Mouse (Mus musculus) left cerebral cortex, adult 8-10 months (tissue): ENCODE measurements around the gene Rtn4. TPM values are rescaled to one million over a fixed set of nuclear protein-coding genes. Genes with fewer than 3 reads are reported as not detected.
A peak's percentile ranks its signal among the peaks of the same experiment; 100 is the strongest.
"Not testable (repeated sequence)": the region's sequence is repeated elsewhere in the genome, so short reads cannot be mapped to it uniquely, and the experiment has no call there.

Source experiments
- DNase-seq, 2 experiments: peaks; one replicate each; pipeline ENCODE4 v3.0.0; 2022; ENCODE audit warnings: low spot score in 2 of 2
- total RNA-seq, 4 experiments: library from RNA; stranded (reverse); gene quantifications; 2 replicates each; pipeline ENCODE4 v1.2.4; 2022

Gene Rtn4
- 100 to 1,000 TPM; 641 to 748 (median 678) TPM for total RNA-seq

- DNase-seq: peak; percentile 91 to 98
These were observed at the start of gene Rtn4 for GRCm38 (mm10) chr11:29692683-29693272. Gene Rtn4 (plus strand): TSS chr11:29692947.

GRCm38 (mm10) chr11:29644421-29644820, 48.3 kb upstream of the Rtn4 start:
- no peak for DNase-seq

GRCm38 (mm10) chr11:29645411-29646066, 47.2 kb upstream of the Rtn4 start:
- no peak for DNase-seq

GRCm38 (mm10) chr11:29647568-29648319, 45.0 kb upstream of the Rtn4 start:
- DNase-seq: no peak

- DNase-seq: not testable (repeated sequence)
These were observed 37.4 kb upstream of the Rtn4 start for GRCm38 (mm10) chr11:29655381-29655780.

GRCm38 (mm10) chr11:29660740-29661139, 32.0 kb upstream of the Rtn4 start:
- DNase-seq: no peak

- no peak for DNase-seq
These were observed 25.1 kb upstream of the Rtn4 start for GRCm38 (mm10) chr11:29667634-29668033.

GRCm38 (mm10) chr11:29669706-29670105, 23.0 kb upstream of the Rtn4 start:
- no peak for DNase-seq

GRCm38 (mm10) chr11:29673359-29673758, 19.4 kb upstream of the Rtn4 start:
- DNase-seq: peak in 1 of 2 experiments; percentile 25

- DNase-seq: no peak
These were observed 16.0 kb upstream of the Rtn4 start for GRCm38 (mm10) chr11:29676718-29677117.

- DNase-seq: no peak
These were observed 12.8 kb upstream of the Rtn4 start for GRCm38 (mm10) chr11:29679942-29680341.

- DNase-seq: peak in 1 of 2 experiments; percentile 22
These were observed 12.0 kb upstream of the Rtn4 start for GRCm38 (mm10) chr11:29680771-29681170.

- DNase-seq: no peak
These were observed 8.5 kb upstream of the Rtn4 start for GRCm38 (mm10) chr11:29684272-29684671.

- no peak for DNase-seq
These were observed 6.6 kb upstream of the Rtn4 start for GRCm38 (mm10) chr11:29686176-29686575.

GRCm38 (mm10) chr11:29691556-29691955, 1.2 kb upstream of the Rtn4 start:
- no peak for DNase-seq

GRCm38 (mm10) chr11:29692111-29692682, 550 bp upstream of the Rtn4 start:
- peak in 1 of 2 experiments; percentile 38 for DNase-seq

- DNase-seq: peak; percentile 80 to 85
These were observed 1.0 kb downstream of the Rtn4 start for GRCm38 (mm10) chr11:29693576-29694410.

GRCm38 (mm10) chr11:29694754-29695153, 2.0 kb downstream of the Rtn4 start:
- no peak for DNase-seq

- no peak for DNase-seq
These were observed 10.0 kb downstream of the Rtn4 start for GRCm38 (mm10) chr11:29702721-29703120.

- DNase-seq: no peak
These were observed 12.5 kb downstream of the Rtn4 start for GRCm38 (mm10) chr11:29705263-29705662.

GRCm38 (mm10) chr11:29706845-29707244, 14.1 kb downstream of the Rtn4 start:
- no peak for DNase-seq
